Comparison of ENCODE assay signal across 10 mouse cellular contexts in the genomic region with DNA sequence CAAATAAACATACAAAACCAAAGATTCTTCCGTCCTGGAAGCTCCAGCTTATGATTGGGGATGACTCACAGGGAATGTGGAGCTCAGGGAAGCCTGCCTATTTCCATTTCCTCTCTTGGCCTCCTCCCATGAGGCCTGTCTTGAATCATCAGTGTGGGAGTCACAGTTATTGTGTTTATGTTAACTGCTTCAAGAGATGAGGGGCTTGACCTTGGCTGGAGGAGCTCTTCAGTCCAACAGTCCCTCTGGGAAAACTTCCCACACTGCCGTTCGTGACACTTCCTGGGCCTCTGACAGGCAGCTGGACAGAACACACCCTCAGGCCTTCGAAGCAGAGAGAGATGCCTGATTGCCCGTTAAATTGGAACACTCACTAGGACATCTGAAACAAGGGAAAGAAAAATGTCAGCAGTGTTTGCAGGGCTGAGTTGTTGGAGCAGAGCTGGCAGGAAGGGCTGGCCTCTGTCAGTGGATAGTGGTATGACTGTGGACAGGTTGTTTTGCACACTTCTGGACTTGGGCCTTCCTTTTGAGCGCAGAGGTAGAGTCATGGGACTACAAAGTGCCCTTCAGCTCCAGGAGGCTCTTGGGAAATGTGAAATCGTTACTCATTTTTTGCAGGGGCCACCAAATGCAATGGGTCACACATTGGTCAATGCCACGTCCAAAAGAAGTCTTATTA.
DNase-seq lines count a peak whose midpoint lies in the region; ATAC-seq lines count a peak whose summit lies in the region.
"Had no signal": no experiment of that assay in that cellular context is flagged by ENCODE, and none has a peak within 500 bp of the region (broad histone marks: within the 10 kb centered on the region; RNA-seq: fewer than 3 reads in every experiment).

No protein-coding gene starts in this region.

- H3K27me3 ChIP-seq in forebrain, embryonic 14.5 days (replicated peaks; ENCODE audit: control insufficient read depth, insufficient read depth, low read length) = no peaks in the 10 kb centered on the region
- H3K27me3 ChIP-seq: neural tube, embryonic 12.5 days had no signal

- no peaks in the 10 kb centered on the region for H3K9me3 ChIP-seq in forebrain, embryonic 14.5 days (replicated peaks; ENCODE audit: control insufficient read depth, low read length)
- H3K9me3 ChIP-seq: neural tube, embryonic 12.5 days had no signal

- intact Hi-C loops in heart, postnatal 10 days (cut with DNase I) = no loop called here
- intact Hi-C loops in left cerebral cortex, postnatal 14 days (cut with DNase I) = no loop called here

- H3K4me1 ChIP-seq in forebrain, embryonic 14.5 days (ENCODE audit: control insufficient read depth, insufficient read depth, low read length) = no peaks in the 10 kb centered on the region
- H3K4me1 ChIP-seq: neural tube, embryonic 12.5 days had no signal

- no peaks in the 10 kb centered on the region for H3K36me3 ChIP-seq in forebrain, embryonic 14.5 days (ENCODE audit: control insufficient read depth, insufficient read depth, low read length)
- H3K36me3 ChIP-seq: neural tube, embryonic 12.5 days had no signal

- peak; percentile 6 to 16 for DNase-seq in frontal cortex, postnatal 36 days (ENCODE audit: low spot score in 2 of 2)
- no peak for DNase-seq in frontal cortex, postnatal 25 days (ENCODE audit: low spot score in 2 of 2)
- peak; percentile 10 for DNase-seq in adrenal gland, postnatal 14 days
- peak; percentile 70 to 75 for DNase-seq in heart, postnatal 10 days
- DNase-seq in left cerebral cortex, postnatal 14 days (ENCODE audit: low spot score in 2 of 2) = peak; percentile 12
- DNase-seq in retina, postnatal 1 day = peak; percentile 45
- no peak for DNase-seq in forebrain, embryonic 14.5 days (ENCODE audit: low spot score)

- H3K9ac ChIP-seq in forebrain, embryonic 14.5 days (ENCODE audit: low read length) = no peak overlapping the region
- H3K9ac ChIP-seq: neural tube, embryonic 12.5 days had no signal

- no peak overlapping the region for H3K4me2 ChIP-seq in forebrain, embryonic 14.5 days (ENCODE audit: low read length)
- H3K4me2 ChIP-seq: neural tube, embryonic 12.5 days had no signal

- no peak for ATAC-seq in CD4-positive, CD25-positive, alpha-beta regulatory T cell, adult 4 months
- ATAC-seq in forebrain, embryonic 14.5 days = no peak

- WGBS in forebrain, embryonic 14.5 days = 81% methylated on average over 8 of the region's 8 CpGs

- no peak overlapping the region for H3K4me3 ChIP-seq in forebrain, embryonic 14.5 days (ENCODE audit: low read depth, low read length)
- H3K4me3 ChIP-seq: layer of hippocampus, adult 2 months; neural tube, embryonic 12.5 days had no signal

- H3K27ac ChIP-seq in forebrain, embryonic 14.5 days (ENCODE audit: low read depth, low read length) = no peak overlapping the region
- H3K27ac ChIP-seq: layer of hippocampus, adult 2 months; neural tube, embryonic 12.5 days had no signal

Comparison
In these comparisons a context has a peak if more than half of its experiments do, and no peak if none do; other contexts are left out.
1. DNase-seq: peak in frontal cortex, postnatal 36 days (2 of 2), adrenal gland, postnatal 14 days (single experiment), heart, postnatal 10 days (2 of 2), left cerebral cortex, postnatal 14 days (2 of 2) and retina, postnatal 1 day (single experiment); none in frontal cortex, postnatal 25 days (0 of 2) and forebrain, embryonic 14.5 days (single experiment).